Mouse (Mus musculus) ES-Bruce4 (cell line): Measurements from ENCODE around the gene Pphln1.

ENCODE experiments used
- CTCF ChIP-seq: IDR thresholded peaks from one replicate; pipeline ENCODE4 v1.8.1; 2011; ENCODE audit warnings: low read depth, low read length
- EP300 ChIP-seq: IDR thresholded peaks from 2 replicates; pipeline ENCODE4 v1.6.1; 2011; ENCODE audit warnings: low read depth, low read length; ENCODE audit not compliant: insufficient read depth
- POLR2A ChIP-seq: IDR thresholded peaks from one replicate; pipeline ENCODE4 v1.8.1; 2011; ENCODE audit warnings: low read length; ENCODE audit not compliant: insufficient read depth

DNA sequence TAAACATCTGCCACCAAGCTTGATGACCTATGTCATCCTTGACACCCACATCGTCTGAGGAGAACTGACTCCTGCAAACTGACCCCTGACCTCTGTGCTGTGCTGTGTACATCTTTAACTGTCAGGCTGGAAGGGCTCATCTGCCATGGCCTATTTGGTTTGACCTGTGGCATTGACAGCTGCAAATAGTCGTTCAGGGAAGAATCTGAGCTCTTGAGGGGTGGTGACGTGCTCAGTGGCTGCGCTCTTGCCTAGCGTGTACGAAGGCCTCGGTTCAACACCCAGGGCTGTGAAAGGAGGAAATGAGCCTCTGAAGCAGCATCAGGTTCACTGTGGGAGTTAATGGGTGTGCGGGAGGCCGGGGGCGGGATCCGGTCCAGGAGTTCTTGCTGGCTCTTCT lies 35.7 kb downstream of the Pphln1 start:
- TF ChIP-seq CTCF (no peak), POLR2A (no peak), EP300 (no peak)
